Mouse (Mus musculus) MEL (cell line): ENCODE data around the gene Itfg1.

Source experiments
- CTCF ChIP-seq, 3 experiments: IDR thresholded peaks in 2 of 3; conservative IDR thresholded peaks in 1 of 3; 2 replicates each; pipeline ENCODE4 v1.5.1; 2011 to 2012; ENCODE audit warnings: low read length in 3 of 3, low read depth in 2 of 3, mild to moderate bottlenecking in 2 of 3, improper control_type of control experiment in 1 of 3, inconsistent platforms in 1 of 3, mixed read lengths in 1 of 3, moderate library complexity in 1 of 3; ENCODE audit not compliant: control insufficient read depth in 1 of 3, insufficient read depth in 1 of 3, poor library complexity in 1 of 3, severe bottlenecking in 1 of 3
- E2F4 ChIP-seq: IDR thresholded peaks from 2 replicates; pipeline ENCODE4 v1.6.1; 2011; ENCODE audit warnings: low read depth, low read length, improper control_type of control experiment, borderline replicate concordance
- ELF1 ChIP-seq: IDR thresholded peaks from 2 replicates; pipeline ENCODE4 v1.6.1; 2014; ENCODE audit warnings: low read depth, mild to moderate bottlenecking, inconsistent platforms, low read length, improper control_type of control experiment, moderate library complexity
- EP300 ChIP-seq, 2 experiments: IDR thresholded peaks; 2 replicates each; pipeline ENCODE4 v1.6.1; 2011; ENCODE audit warnings: improper control_type of control experiment in 2 of 2, low read length in 2 of 2, low read depth in 1 of 2, mild to moderate bottlenecking in 1 of 2
- GABPA ChIP-seq: IDR thresholded peaks from 2 replicates; pipeline ENCODE4 v1.6.1; 2012; ENCODE audit warnings: low read depth, mild to moderate bottlenecking, inconsistent platforms, low read length, improper control_type of control experiment, moderate library complexity
- MAFK ChIP-seq: IDR thresholded peaks from 2 replicates; pipeline ENCODE4 v1.6.1; 2011; ENCODE audit warnings: low read depth, mild to moderate bottlenecking, low read length, improper control_type of control experiment, borderline replicate concordance
- MXI1 ChIP-seq: IDR thresholded peaks from 2 replicates; pipeline ENCODE4 v1.6.1; 2011; ENCODE audit warnings: mild to moderate bottlenecking, low read depth, low read length, improper control_type of control experiment
- NRF1 ChIP-seq: IDR thresholded peaks from 2 replicates; pipeline ENCODE4 v1.6.1; 2014; ENCODE audit warnings: low read depth, mild to moderate bottlenecking, inconsistent platforms, low read length, improper control_type of control experiment, moderate library complexity; ENCODE audit not compliant: poor library complexity, insufficient read depth, severe bottlenecking
- POLR2A ChIP-seq, 2 experiments: IDR thresholded peaks; 2 replicates each; pipeline ENCODE4 v1.6.1; 2011 to 2012; ENCODE audit warnings: low read length in 2 of 2, mild to moderate bottlenecking in 2 of 2, control low read depth in 1 of 2, improper control_type of control experiment in 1 of 2, low read depth in 1 of 2, moderate library complexity in 1 of 2; ENCODE audit not compliant: control insufficient read depth in 1 of 2, insufficient read depth in 1 of 2, poor library complexity in 1 of 2
- TBP ChIP-seq: IDR thresholded peaks from 2 replicates; pipeline ENCODE4 v1.8.0; 2011; ENCODE audit warnings: low read depth, low read length, improper control_type of control experiment
- UBTF ChIP-seq: IDR thresholded peaks from 2 replicates; pipeline ENCODE4 v1.6.1; 2012; ENCODE audit warnings: low read depth, mild to moderate bottlenecking, inconsistent platforms, low read length, improper control_type of control experiment, moderate library complexity, borderline replicate concordance; ENCODE audit not compliant: insufficient read depth
- USF2 ChIP-seq, 2 experiments: IDR thresholded peaks; 2 replicates each; pipeline ENCODE4 v1.6.1; 2011 to 2012; ENCODE audit warnings: improper control_type of control experiment in 2 of 2, low read length in 2 of 2, borderline replicate concordance in 1 of 2, inconsistent platforms in 1 of 2, low read depth in 1 of 2, mild to moderate bottlenecking in 1 of 2; ENCODE audit not compliant: insufficient read depth in 1 of 2
- ZC3H11A ChIP-seq: IDR thresholded peaks from 2 replicates; pipeline ENCODE4 v1.6.1; 2012; ENCODE audit warnings: low read depth, mild to moderate bottlenecking, inconsistent platforms, low read length, improper control_type of control experiment
- ZKSCAN1 ChIP-seq: IDR thresholded peaks from 2 replicates; pipeline ENCODE4 v1.6.1; 2012; ENCODE audit warnings: low read depth, mild to moderate bottlenecking, inconsistent platforms, low read length, improper control_type of control experiment, moderate library complexity

DNA sequence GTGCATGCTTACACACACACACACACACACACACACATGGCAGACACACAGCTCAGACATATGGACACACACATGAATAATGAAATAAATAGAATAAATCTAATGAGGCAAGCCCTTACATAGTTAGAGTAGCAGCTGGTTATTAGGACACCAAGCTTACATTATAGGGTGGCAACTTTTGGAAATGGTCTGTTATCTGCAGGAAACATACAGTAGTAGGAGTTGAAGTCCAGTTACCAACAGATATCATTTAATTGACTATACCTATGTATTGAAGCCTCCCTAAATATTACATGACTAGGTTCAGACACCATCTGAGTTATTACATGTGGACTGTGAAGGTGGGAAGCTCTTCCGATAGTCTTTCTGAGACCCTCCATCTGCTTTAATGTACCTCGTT lies 95.7 kb downstream of the Itfg1 start:
- TF ChIP-seq MXI1 = no peak
- no peak for TF ChIP-seq ELF1
- TF ChIP-seq EP300 (IDR thresholded peaks at IDR 0.05; ENCODE audit: low read depth in 1 of 2, low read length in 2 of 2) = peak; percentile 51 to 68; a peak in 3 of 4 replicates
- TF ChIP-seq POLR2A (IDR thresholded peaks at IDR 0.05; ENCODE audit: control insufficient read depth in 1 of 2, insufficient read depth in 1 of 2, low read depth in 1 of 2, low read length in 2 of 2, poor library complexity in 1 of 2) = no peak
- TF ChIP-seq UBTF = no peak
- no peak for TF ChIP-seq USF2 (IDR thresholded peaks at IDR 0.05; ENCODE audit: borderline replicate concordance in 1 of 2, insufficient read depth in 1 of 2, low read depth in 1 of 2, low read length in 2 of 2)
- TF ChIP-seq ZC3H11A = no peak
- no peak for TF ChIP-seq GABPA
- no peak for TF ChIP-seq E2F4
- TF ChIP-seq MAFK = no peak
- no peak for TF ChIP-seq TBP
- no peak for TF ChIP-seq NRF1
- TF ChIP-seq ZKSCAN1 = no peak
- no peak for TF ChIP-seq CTCF (IDR thresholded peaks at IDR 0.05 in 2 of 3, conservative IDR thresholded peaks at IDR 0.05 in 1 of 3; ENCODE audit: control insufficient read depth in 1 of 3, insufficient read depth in 1 of 3, low read depth in 2 of 3, low read length in 3 of 3, poor library complexity in 1 of 3, severe bottlenecking in 1 of 3)
